Mouse (Mus musculus) liver, embryonic 14.5 days (tissue): ENCODE measurements around the gene Foxn1.
A peak's percentile ranks its signal among the peaks of the same experiment; 100 is the strongest.

Experiments
- CTCF ChIP-seq: IDR thresholded peaks from 2 replicates; pipeline ENCODE4 v1.5.1; 2016; ENCODE audit warnings: antibody characterized with exemption, low read depth, control low read depth
- EP300 ChIP-seq: IDR thresholded peaks from 2 replicates; pipeline ENCODE4 v1.6.1; 2016; ENCODE audit warnings: antibody characterized with exemption, low read depth

DNA sequence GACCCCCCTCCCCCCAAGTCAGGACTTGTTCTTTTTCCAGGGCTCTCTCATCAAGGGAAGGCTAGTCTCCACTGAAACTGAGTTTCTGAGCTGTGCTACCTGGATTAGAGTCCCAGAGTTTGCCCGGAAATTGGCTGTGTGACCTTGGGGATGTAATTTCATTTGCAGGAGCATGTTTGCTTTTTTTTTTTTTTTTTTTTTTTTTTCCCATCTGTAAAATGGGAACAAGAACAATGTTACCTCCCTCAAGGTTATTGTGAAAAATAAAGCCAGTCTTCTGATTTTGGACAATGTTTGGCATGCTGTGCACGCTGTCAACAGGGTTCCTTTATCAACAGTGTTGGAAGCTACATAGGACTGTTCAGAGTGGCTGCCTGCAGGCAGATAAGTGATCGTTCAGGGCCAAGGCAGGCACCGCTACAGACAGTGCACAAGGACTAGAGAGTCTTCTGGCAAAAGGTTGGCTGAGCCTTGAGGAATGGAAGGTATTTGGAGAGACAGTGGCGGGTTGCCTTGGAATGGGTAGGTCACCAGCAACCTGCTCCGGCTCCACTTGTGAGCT is 41.9 kb downstream of the Foxn1 start:
- TF ChIP-seq CTCF (no peak), EP300 (peak; percentile 58)
